Mouse (Mus musculus) C2C12 (cell line): ENCODE results near the gene Cux1. TPM values are rescaled to one million over a fixed set of nuclear protein-coding genes. Genes with fewer than 3 reads are reported as not detected.

Experiments used
- H3K27me3 ChIP-seq: one replicate; pipeline ENCODE4 v1.6.1; 2011; ENCODE audit not compliant: control insufficient read depth, insufficient read depth, insufficient read length
- H3K36me3 ChIP-seq: one replicate; pipeline ENCODE4 v1.6.1; 2011; ENCODE audit not compliant: control insufficient read depth, insufficient read depth
- H3K4me3 ChIP-seq: one replicate; pipeline ENCODE4 v1.5.1; 2011; ENCODE audit warnings: mild to moderate bottlenecking, control low read depth; ENCODE audit not compliant: poor library complexity, insufficient read depth, severe bottlenecking
- H3K79me2 ChIP-seq: one replicate; pipeline ENCODE4 v1.6.1; 2011; ENCODE audit not compliant: control insufficient read depth, insufficient read depth
- H3K79me3 ChIP-seq: one replicate; pipeline ENCODE4 v1.6.1; 2011; ENCODE audit warnings: low read depth, control low read depth
- H3ac ChIP-seq: one replicate; pipeline ENCODE3; 2011; ENCODE audit warnings: low read depth; ENCODE audit not compliant: control insufficient read depth, insufficient read length
- CEBPB ChIP-seq: IDR thresholded peaks from one replicate; pipeline ENCODE4 v1.6.1; 2011; ENCODE audit warnings: low read depth, mild to moderate bottlenecking, control low read depth, moderate library complexity
- CTCF ChIP-seq: IDR thresholded peaks from one replicate; pipeline ENCODE4 v1.5.1; 2011; ENCODE audit not compliant: control insufficient read depth, insufficient read depth, insufficient read length
- FOSL1 ChIP-seq: IDR thresholded peaks from one replicate; pipeline ENCODE4 v1.8.0; 2011; ENCODE audit warnings: mild to moderate bottlenecking, low read length; ENCODE audit not compliant: poor library complexity, insufficient read depth, severe bottlenecking
- MAX ChIP-seq: IDR thresholded peaks from one replicate; pipeline ENCODE4 v1.6.1; 2011; ENCODE audit warnings: mild to moderate bottlenecking, control low read depth
- MYOD1 ChIP-seq: IDR thresholded peaks from one replicate; pipeline ENCODE4 v1.6.1; 2011; ENCODE audit warnings: low read depth; ENCODE audit not compliant: control insufficient read depth, insufficient read length
- MYOG ChIP-seq: IDR thresholded peaks from one replicate; pipeline ENCODE4 v1.6.1; 2011; ENCODE audit not compliant: control insufficient read depth, insufficient read length; ENCODE audit errors: extremely low read depth
- USF1 ChIP-seq: IDR thresholded peaks from one replicate; pipeline ENCODE4 v1.6.1; 2011; ENCODE audit warnings: low read depth, mild to moderate bottlenecking, control low read depth, moderate library complexity
- polyA plus RNA-seq: library from polyadenylated mRNA; unstranded; fragments of >200 nt; fragmentation: generic; extraction: Trizol; gene quantifications from one replicate; pipeline ENCODE4 v1.2.1, GENCODE M21; 2012; ENCODE audit warnings: missing spikeins

Gene Cux1
- polyA plus RNA-seq, 1 experiment, result 43.9 TPM

GRCm38 (mm10) chr5:136565311-136565811 is 1.9 kb downstream of the Cux1 start:
- Histone ChIP-seq H3K79me3 (peaks cover 55% of the 10 kb centered on the region), H3K4me3 (peak overlapping the region; percentile 84), H3K36me3 (no peaks in the 10 kb centered on the region), H3K27me3 (no peaks in the 10 kb centered on the region), H3ac (peak overlapping the region; percentile 81), H3K79me2 (peaks cover 67% of the 10 kb centered on the region)
- TF ChIP-seq MYOG (no peak), CEBPB (no peak), MYOD1 (no peak), FOSL1 (no peak), CTCF (no peak)

- H3K79me2 ChIP-seq, result peaks cover 73% of the 10 kb centered on the region
- H3ac ChIP-seq, result peak overlapping the region; percentile 81
- H3K27me3 ChIP-seq, result no peaks in the 10 kb centered on the region
- no peak for TF ChIP-seq MYOG
- no peak for TF ChIP-seq MYOD1
- TF ChIP-seq MAX, result no peak
- TF ChIP-seq FOSL1, result no peak
- no peak for TF ChIP-seq USF1
- TF ChIP-seq CTCF, result no peak
- TF ChIP-seq CEBPB, result no peak
- H3K36me3 ChIP-seq, result no peaks in the 10 kb centered on the region
- peaks cover 60% of the 10 kb centered on the region for H3K79me3 ChIP-seq
- peak overlapping the region; percentile 84 for H3K4me3 ChIP-seq
Observed at GRCm38 (mm10) chr5:136564613-136565299, 2.5 kb downstream of the Cux1 start.

GRCm38 (mm10) chr5:136563996-136564395 is 3.3 kb downstream of the Cux1 start:
- TF ChIP-seq CTCF, result no peak
- TF ChIP-seq MYOG, result no peak
- Histone ChIP-seq H3K79me2 (peaks cover 81% of the 10 kb centered on the region), H3K36me3 (no peaks in the 10 kb centered on the region), H3K79me3 (peaks cover 68% of the 10 kb centered on the region), H3K27me3 (no peaks in the 10 kb centered on the region), H3ac (no peak overlapping the region), H3K4me3 (no peak overlapping the region)

DNA sequence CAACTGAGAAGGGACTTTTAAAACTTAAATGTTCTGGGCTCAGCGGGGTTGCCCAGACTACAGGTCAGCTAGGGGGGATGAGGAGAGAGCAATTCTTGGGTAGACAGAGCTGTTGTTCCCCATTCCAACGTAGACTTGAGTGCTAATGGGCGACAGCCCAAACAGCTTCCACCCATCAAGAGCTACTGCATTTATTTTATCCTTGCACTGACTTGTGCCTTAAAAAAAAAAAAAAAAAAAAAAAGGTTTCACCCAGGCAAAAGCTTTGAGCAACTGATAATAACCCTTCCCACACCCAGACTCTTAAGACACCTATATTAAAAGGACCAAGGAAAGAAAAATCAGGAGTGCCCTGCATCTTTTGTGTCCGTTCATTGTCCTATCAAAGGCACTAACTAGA is 4.2 kb downstream of the Cux1 start:
- no peak overlapping the region for H3K4me3 ChIP-seq
- no peaks in the 10 kb centered on the region for H3K27me3 ChIP-seq
- H3K36me3 ChIP-seq, result no peaks in the 10 kb centered on the region
- H3K79me3 ChIP-seq, result peaks cover 77% of the 10 kb centered on the region
- no peak for TF ChIP-seq MYOG
- TF ChIP-seq MYOD1, result no peak
- no peak for TF ChIP-seq USF1
- TF ChIP-seq MAX, result no peak
- no peak for TF ChIP-seq CTCF
- no peak for TF ChIP-seq FOSL1
- TF ChIP-seq CEBPB, result no peak
- H3K79me2 ChIP-seq, result peaks cover 90% of the 10 kb centered on the region
- H3ac ChIP-seq, result no peak overlapping the region

DNA sequence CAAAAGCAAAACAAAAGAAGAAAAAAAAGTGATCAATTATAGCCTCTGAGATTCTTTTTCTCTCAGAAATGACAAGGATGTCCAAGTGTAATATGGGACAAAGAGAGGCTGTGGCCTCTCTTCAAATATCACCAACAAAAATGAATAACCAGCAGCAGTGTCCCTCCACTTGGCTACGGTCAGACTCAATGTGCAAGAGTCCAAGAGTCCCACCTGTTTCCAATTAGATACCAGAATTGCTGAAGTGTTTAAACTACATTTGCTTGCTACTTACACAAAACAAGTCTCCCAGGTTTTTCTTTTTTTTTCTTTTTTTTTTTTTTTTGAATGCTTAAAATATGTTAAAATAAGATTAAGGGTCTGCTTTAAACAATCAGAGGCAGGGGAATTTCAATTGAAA is 5.1 kb downstream of the Cux1 start:
- Histone ChIP-seq H3K27me3 (no peaks in the 10 kb centered on the region), H3K79me3 (peaks cover 86% of the 10 kb centered on the region), H3ac (no peak overlapping the region), H3K79me2 (peaks cover 99% of the 10 kb centered on the region), H3K36me3 (no peaks in the 10 kb centered on the region), H3K4me3 (no peak overlapping the region)
- no peak for TF ChIP-seq USF1
- TF ChIP-seq MAX, result no peak
- TF ChIP-seq FOSL1, result no peak
- no peak for TF ChIP-seq CTCF
- TF ChIP-seq CEBPB, result no peak
- TF ChIP-seq MYOD1, result no peak
- TF ChIP-seq MYOG, result no peak

DNA sequence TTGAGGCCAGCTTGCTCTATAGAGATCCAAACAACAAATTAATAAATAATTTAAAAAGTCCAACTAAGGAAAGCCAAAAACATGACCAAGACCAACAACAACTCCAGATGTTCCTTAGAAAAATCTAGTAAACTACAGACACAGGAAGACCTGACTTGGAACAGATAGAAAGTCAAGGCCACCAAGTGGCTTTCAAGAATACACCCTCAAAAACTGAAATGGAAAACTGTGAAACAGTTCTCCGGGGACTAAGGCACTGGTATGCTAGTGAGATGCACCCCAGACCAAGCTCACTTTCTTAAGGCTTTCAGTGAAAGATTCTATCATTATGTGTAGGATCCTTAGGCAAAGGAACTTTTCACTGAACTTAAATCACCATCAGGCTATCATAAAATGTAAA is 5.6 kb downstream of the Cux1 start:
- H3ac ChIP-seq, result no peak overlapping the region
- H3K27me3 ChIP-seq, result no peaks in the 10 kb centered on the region
- H3K79me2 ChIP-seq, result peaks cover 100% of the 10 kb centered on the region
- H3K36me3 ChIP-seq, result peaks cover 3% of the 10 kb centered on the region
- peaks cover 92% of the 10 kb centered on the region for H3K79me3 ChIP-seq
- no peak overlapping the region for H3K4me3 ChIP-seq
- TF ChIP-seq CEBPB, result no peak
